Mouse (Mus musculus): Measurements from ENCODE around the gene Ppdpf.
"Not testable (repeated sequence)": the region's sequence is repeated elsewhere in the genome, so short reads cannot be mapped to it uniquely, and the experiment has no call there.

The Ppdpf gene

DNA sequence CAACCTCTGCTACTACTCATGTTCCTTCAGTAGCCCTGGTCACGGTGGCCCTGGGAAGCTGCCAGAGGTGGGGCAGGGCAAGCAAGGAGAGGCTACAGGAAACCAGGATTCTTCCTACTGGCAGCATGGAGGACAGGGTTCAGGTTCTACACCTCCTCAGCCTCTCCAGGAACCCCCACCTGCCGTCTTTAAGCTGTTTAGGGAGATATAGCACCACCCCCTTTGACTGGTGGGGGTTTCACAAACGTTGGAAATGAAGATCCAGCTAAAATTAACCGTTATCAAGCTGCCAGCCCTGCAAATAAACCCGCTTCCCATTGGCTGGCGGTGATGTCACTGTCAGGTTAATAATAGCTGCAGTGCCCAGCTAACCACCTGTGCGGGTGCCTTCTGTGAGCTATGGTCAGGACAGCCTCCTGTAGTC is 27.9 kb upstream of the Ppdpf start:
- DNase-seq (ENCODE audit: low read depth, low spot score): no peak

DNA sequence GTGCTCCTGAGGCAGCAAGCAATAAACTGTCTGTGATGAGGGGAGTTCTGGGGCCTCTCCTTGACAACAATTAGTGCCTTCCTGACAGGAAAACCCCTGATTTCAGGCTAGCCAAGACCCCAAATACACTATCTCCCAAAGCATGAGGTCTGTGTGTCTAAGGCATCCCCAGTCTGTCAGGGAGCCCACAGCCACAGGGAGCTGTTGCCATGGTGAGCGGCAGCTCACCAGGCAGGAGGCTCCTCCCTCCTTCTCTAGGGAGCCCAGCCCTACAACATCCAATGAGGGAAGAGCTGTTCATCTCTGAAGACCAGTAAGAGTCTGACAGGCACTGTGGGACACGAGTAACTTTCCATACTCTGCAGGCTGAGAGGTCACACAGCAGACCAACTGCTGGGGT is 27.3 kb upstream of the Ppdpf start:
- peak; percentile 12 for DNase-seq (ENCODE audit: low read depth, low spot score)

DNA sequence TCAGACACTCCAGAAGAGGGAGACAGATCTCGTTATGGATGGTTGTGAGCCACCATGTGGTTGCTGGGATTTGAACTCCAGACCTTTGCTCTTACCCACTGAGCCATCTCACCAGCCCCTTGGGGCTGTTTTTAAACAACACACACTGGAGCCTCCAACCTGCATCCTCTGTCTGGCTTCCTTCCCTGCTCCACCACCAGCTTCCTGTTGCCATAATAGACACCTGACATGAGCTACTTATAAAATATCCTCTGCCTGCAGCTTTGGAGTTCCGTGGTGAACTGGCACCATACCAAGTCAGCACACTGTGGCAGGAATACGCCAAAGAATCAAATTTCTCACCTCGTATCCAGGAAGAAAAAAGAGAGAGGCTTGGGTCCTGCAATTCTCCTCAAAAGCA is 26.2 kb upstream of the Ppdpf start:
- no peak for DNase-seq (ENCODE audit: low read depth, low spot score)

DNA sequence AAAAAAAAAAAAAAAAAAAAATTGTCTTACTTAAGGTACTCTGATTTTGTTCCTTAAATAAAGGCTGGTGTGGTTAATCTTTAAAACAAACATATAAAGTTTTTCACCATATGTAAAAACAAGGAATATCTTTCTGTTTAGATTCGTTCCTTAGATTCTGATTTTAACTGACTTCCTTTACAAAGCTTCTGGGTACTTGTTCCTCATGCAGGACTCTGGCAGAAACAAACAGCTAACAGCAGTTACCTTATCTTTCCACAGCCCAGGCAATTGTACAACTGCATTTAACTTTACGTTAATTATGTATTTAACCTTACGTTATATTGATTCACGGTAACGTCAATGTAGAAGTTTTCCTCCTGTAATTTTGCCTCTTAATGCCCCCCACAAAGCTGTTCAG is 20.6 kb upstream of the Ppdpf start:
- no peak for DNase-seq (ENCODE audit: low read depth, low spot score)

DNA sequence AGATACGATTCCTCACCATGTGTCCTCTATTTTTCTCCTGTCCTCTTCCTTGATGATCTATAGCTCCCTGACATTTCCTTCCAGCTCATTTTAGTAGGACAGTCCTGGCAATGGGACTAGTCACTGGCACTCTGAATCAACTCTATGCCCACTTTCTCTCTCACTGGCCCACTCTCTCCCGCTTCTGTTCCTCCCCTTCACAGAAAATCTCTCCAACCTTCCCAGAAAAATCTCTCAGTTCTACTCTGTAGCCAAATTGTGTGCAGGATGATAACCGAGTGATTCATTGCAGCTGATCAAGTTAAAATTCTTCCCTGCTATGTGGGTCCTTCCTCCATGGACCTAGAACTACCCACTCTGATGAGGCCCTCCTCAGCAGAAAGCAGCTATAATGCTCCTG is 12.4 kb upstream of the Ppdpf start:
- DNase-seq (ENCODE audit: low read depth, low spot score): no peak

DNA sequence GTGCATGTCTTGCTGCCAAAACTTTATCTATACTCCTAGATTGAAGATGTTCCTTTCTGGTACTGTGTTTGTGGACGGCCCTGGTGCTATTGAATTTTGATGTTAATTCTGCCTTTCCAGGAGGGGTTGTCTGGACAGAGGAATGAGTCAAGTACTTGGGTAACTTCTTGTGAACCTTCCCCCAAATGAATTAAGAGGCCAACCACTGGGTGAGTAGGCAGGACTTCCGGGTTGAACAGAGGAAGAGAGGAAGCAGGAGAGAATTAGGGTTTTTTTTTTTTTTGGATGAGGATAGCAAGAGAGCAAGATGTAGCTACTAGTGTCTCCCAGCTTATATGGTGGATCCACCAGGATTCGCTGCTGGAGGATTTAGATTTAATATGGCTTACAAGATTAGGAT is 9.0 kb upstream of the Ppdpf start:
- DNase-seq (ENCODE audit: low read depth, low spot score): no peak

DNA sequence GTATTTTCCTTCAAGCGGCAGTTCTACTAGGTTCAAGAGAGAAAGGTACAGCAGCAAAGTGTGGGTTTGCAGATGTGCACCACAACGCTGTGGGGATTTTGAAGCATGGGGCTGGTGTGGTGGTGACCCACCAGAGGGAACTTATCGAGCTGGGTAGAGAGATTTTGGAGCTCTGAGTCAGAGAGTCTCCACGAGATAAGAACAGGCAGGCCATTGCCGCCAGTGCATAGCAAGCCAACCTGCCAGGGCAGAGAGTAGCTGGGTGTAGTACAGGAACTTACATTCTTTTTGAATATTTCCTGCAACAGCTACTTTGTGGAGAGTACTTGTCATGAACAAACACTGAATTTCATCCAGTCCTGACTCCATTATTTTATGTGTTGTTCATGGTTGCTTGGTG is 8.6 kb upstream of the Ppdpf start:
- DNase-seq (ENCODE audit: low read depth, low spot score): no peak

DNA sequence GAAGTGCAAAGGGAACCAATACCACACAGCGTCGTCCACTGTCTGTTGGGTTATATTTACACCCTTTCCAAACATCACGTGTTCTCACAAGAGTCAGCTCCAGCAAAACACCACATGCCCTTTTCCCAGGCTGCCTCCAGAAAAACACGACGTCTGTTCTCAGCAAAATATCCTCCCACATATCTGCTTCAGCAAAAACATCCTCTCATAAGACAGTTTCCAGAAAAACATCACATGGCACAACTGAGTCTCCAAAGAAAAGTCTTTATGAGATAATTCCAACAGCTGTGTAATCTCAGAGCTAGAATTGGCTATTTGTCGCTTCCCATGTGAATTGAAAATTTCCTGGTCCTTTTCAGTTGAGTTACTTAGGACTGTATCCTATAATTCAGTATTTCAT is 6.1 kb upstream of the Ppdpf start:
- DNase-seq (ENCODE audit: low read depth, low spot score): no peak

DNA sequence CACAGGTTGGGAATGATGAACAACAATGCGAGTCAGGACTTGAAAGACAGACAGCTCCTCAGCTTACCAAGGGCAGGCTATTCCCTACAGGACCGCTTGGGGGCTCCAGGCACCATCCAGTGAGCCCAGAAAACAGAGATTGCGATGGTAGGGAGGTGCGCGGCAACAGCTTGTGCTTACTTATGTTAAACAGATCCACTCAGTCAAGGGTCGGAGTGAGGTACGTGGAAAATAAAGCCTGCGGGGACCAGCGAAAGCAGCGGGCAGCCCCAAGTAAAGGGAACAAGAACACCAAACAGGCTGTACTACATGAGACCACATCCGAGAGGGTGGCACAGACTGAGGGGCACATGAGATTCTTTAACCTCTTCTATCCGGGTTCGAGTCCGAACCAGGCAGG is 412 bp upstream of the Ppdpf start:
- DNase-seq (ENCODE audit: low read depth, low spot score): peak; percentile 96

DNA sequence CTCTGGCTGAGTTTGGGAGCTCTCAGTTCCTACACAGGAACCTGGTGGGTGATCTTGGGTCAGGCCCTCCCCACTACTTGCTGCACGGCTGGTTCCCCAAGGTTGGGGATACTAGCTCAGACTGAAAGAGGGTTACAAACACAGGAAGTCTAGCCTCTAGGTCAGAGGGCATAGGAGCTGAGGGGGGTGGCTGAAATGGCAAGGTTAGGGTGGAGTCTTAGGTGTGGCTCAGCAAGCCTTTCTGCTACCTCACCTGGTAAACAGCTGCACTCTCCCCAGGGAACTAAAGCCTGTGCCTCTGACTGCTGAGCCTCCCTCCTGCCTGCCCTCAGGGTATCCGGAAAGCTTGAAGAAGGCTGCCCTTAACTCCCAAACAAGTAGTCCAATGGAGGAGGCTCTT is 1.6 kb downstream of the Ppdpf start:
- DNase-seq (ENCODE audit: low read depth, low spot score): peak; percentile 37

DNA sequence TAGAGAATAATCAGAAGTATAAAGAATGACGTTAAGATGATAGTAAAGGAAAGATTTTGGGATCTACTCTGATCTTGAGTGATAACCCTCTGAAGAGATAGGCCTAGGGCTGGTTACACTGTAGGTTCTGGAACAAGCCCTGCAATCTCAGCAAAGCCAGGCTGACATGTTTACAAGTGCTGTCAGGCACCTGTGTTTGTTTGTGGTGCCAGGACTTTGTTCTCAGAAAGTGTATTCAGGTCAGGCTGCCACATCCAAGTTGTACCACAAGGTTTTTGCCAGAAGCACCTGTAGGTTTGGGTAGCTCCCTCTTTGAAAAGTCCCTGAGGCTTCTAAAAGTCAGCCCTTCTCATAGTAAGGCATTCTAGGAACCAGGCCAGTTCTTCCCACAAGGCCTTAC is 2.3 kb downstream of the Ppdpf start:
- peak; percentile 25 for DNase-seq (ENCODE audit: low read depth, low spot score)

DNA sequence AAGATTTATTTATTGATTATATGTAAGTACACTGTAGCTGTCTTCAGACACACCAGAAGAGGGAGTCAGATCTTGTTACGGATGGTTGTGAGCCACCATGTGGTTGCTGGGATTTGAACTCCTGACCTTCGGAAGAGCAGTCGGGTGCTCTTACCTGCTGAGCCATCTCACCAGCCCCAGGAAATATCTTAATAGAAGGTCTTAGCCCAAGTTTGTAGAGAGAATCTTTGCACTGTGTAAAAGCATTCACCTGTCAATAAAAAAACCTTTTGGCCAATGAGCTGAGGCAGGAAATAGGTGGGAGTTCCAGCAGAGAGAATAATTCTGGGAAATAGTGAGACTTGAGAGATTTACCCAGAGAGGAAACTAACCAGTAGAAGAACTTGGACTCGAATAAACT is 4.3 kb downstream of the Ppdpf start:
- not testable (repeated sequence) for DNase-seq (ENCODE audit: low read depth, low spot score)

DNA sequence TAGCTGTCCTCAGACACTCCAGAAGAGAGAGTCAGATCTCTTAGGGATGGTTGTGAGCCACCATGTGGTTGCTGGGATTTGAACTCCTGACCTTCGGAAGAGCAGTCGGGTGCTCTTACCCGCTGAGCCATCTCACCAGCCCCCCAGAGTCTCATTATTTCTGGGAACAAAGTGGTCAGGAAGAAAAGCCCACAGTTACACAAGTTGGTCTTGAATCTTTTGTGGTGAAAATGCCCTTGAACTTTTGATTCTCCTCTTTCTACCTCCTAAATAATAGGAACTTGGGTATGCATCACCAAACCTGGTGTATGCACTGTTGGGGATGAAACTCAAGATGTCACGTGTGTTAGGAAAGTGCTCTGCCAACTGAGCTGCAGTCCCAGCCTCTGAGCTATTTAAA is 4.9 kb downstream of the Ppdpf start:
- no peak for DNase-seq (ENCODE audit: low read depth, low spot score)

DNA sequence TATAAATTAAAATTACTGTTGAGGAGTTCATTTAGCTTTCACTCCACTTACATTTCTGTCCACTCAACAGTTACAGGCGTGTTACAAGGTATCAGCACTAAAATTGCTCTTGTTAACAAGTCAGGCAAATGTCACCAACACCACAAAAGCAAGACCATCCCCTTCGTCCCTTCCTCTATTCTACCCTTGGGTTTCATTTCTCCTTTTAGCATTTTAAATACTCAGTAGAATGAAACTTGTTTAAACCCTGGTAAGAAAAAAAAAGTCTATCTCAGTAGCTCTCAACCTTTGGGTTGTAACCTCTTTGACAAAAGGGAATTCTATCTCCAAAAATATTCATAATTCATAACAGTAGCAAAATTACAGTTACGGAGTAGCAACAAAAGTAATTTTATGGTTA is 6.0 kb downstream of the Ppdpf start:
- DNase-seq (ENCODE audit: low read depth, low spot score): no peak

DNA sequence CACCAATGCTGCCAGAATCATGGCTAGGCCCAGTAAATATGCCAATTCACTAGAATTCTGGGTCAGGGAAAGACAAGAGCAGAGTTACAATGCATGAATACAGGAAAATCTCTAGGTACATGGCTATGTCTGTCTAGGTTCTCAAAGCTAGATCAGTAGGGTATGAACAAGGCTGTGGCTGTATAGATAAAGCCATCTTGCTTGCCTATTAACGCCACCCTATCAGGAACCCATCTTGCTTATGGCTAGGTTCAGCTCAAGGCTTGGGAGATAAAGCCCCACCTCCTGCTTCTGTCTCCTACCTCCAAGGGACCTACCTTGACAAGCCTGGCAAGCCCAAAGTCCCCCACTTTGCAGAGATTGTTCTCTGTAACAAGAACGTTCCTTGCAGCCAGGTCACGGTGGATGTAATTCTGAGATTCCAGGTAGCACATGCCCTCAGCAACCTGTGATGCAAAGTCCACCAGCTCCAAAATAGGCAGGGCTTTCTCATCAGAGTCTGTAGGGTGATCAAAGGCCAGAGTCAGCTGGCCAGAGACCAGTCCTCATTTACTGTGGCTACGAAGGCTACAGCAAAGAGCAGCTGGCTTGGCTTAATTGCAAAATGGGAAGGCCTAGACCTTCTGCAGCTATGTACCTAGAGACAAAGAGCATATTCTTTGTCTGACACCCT is 9.7 kb downstream of the Ppdpf start:
- DNase-seq (ENCODE audit: low read depth, low spot score): no peak

DNA sequence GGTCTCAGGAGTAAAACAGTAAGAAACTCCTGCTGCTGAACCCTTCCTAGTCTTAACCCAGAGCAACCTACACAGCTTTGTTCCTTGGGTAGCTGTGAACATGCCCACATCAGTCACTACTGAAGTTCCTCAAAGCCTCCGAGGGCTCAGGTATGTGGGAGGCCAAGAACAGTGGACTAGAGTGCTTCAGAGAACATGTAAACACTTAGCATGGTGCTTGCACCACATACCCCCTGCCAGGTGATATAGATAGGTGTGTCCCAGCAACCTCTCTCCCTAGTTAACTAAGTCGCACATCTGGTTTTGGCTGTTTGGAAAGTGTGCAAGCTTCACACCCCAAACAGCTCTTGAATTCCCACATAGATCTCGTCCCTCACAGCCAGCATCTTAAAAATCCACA is 14.6 kb downstream of the Ppdpf start:
- no peak for DNase-seq (ENCODE audit: low read depth, low spot score)

DNA sequence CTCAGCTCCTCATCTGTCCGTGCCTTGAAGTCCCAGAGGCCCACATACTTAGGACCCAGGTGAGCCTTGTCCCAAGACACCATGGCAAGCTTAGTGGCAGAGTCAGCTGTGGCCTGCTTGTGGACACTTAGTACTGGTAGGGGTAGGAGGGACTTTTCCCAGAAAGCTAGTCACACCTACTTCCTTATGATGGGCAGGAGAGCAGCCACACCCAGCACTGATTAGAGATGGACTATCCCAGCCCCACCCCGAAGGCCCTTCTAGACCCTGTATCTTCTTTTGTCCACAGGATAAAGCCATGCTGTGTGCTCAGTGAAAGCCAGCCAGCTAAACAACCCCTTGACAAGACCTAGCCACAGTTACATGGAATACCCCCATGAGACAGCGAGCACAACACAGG is 15.4 kb downstream of the Ppdpf start, which contains the start of gene Ptk6:
Gene Ptk6, minus strand, starts transcription at position 368 of the 400 bp plus-strand sequence.
- DNase-seq (ENCODE audit: low read depth, low spot score): no peak

DNA sequence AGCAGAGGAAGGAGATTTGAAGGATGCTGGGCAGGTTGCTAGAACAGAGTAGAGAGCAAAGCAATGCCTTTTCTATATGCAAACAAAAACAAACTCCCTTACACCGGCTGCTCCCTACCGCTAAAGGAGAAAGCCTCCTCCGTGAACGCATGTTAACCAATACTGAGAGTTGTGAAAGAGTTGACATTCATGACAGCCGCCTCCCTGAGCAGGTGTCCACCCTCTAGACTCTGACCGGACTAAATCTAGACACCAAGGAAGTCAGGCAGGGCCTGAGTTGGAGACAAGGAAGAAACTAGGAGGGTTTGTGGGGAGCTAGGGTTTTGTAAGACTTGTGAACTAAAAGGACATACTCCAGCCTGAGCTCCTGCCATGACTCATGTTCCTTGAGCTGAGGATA is 15.8 kb downstream of the Ppdpf start:
- no peak for DNase-seq (ENCODE audit: low read depth, low spot score)

DNA sequence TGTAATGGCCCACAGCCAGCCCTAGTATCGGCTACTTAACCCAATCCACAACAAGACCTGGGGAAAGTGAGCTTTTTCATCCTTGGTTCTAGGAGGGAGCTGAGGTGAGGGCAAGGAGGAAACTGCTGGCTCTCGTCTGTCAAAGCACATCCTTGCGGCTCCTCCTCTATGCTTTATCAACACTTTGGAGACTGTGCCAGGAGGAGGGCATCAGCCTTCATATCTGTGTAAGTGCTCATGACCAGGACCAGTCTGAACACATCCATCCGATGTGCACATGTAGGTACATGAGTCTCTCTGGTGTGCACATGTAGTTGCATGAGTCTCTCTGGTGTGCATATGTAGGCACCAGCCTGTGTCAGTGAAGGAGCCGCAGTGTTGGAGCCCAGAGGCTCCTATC is 18.6 kb downstream of the Ppdpf start:
- no peak for DNase-seq (ENCODE audit: low read depth, low spot score)

DNA sequence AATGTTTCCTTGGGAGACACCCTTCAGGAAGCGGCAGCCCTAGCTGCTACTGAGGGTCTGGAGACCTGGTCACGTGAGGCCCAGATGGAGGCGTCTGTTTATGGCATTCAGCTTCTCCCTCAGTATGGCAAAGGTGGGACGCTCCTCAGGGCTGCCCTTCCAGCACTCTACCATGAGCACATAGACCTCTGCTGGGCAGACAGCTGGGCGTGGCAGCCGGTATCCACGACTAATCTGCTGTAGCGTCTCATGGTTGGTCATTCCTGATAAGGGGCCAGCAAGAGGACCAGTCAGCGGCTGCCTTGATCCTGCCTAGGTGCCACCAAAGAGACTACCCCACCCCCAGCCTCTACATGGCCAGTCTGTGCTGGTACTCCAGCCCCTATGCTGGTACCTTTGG is 19.1 kb downstream of the Ppdpf start:
- peak; percentile 10 for DNase-seq (ENCODE audit: low read depth, low spot score)

DNA sequence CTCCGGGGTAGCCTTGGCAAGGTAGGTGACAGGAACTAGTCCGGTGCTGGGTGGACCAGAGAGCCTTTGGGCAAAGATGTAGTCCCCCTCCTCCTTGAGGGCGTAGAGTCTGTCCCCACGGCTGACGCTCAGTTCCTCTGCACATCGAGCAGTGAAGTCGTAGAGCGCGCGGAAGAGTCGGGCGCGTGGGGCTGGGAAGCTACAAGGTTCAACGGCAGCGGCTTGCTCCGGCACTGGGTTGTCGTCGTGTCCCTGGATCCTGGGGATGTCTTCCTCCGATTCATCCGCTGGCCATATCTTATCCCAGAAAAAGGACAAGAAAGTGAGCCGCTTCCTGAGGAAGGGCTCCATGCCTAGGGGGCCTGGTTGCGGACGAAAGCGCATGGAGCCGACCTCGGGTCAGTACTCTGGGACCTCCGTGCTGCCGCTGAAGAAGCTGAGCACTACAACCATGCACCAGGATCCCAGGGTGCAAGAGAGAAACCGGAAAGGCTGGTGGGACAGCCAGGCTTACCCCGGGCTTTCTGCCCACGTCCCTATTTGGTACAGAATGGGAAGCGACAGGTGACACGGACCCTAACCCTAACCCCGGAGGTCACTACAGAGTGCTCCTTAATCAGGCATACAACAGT is 25.5 kb downstream of the Ppdpf start:
- DNase-seq (ENCODE audit: low read depth, low spot score): no peak

DNA sequence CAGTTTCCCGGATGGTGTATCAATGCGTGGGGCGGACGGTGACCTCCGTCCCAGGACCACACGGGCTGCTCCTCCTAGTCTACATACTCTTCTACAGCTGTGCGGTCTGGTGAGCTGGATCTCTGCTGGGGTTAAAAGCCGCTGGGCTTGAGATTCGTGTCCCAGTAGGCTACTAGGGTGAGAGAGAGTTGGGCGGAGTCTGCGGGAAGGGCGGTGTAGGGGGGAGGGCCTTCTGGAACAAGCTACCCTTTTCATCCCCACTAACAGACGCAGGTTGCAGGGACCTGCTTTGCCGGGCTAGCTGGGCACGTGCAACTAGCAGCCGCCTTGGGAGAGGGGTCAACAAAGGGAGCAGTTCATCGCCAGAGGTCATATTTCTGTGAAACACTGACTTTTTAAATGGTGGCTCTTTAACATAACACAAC is 26.0 kb downstream of the Ppdpf start, which contains the start of gene Srms:
Gene Srms, minus strand, starts transcription at position 165 of the 425 bp plus-strand sequence.
- DNase-seq (ENCODE audit: low read depth, low spot score): no peak

DNA sequence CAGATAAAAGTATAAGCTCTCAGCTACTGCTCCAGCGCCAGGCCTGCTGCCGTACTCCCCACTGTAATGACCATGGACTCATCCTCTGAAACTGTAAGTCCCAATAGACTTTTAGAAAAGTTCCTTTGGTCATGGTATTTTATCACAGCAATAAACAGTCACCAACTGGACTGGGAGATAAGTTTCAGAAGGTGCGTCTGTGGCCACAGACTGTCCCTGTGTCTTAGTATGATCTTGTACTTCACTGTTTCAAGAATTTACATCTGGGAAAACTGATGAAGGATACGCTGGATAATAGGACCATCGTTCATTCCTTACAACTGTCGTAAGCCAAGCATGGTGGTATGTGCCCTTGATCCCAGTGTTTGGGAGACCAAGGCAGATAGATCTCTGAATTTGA is 29.0 kb downstream of the Ppdpf start:
- DNase-seq (ENCODE audit: low read depth, low spot score): no peak

Data from 3T3-L1 (cell line).